Mouse (Mus musculus) intestine, embryonic 16.5 days (tissue): ENCODE measurements around the gene Hmox2. TPM values are rescaled to one million over a fixed set of nuclear protein-coding genes. Genes with fewer than 3 reads are reported as not detected.
"Not testable (repeated sequence)": the region's sequence is repeated elsewhere in the genome, so short reads cannot be mapped to it uniquely, and the experiment has no call there.

Source experiments
- ATAC-seq: fragments of 200-750 bp; cut with Nextera tagmentation; 2 replicates; pipeline ENCODE4 v1.8.0; 2017; ENCODE audit warnings: moderate TSS enrichment, moderate library complexity
- H3K27ac ChIP-seq: fragments of 300-500 bp; sonication (generic); 2 replicates; pipeline ENCODE4 v1.5.1; 2014; ENCODE audit warnings: mild to moderate bottlenecking, low read length
- H3K27me3 ChIP-seq: fragments of 300-500 bp; sonication (generic); replicated peaks from 2 replicates; pipeline ENCODE4 v1.6.1; 2014; ENCODE audit warnings: low read length, control low read depth, mixed read lengths; ENCODE audit not compliant: control insufficient read depth, insufficient read depth
- H3K36me3 ChIP-seq: fragments of 300-500 bp; sonication (generic); 2 replicates; pipeline ENCODE4 v1.6.1; 2014; ENCODE audit warnings: low read length, control low read depth; ENCODE audit not compliant: control insufficient read depth, insufficient read depth
- H3K4me1 ChIP-seq: fragments of 300-500 bp; sonication (generic); 2 replicates; pipeline ENCODE4 v1.6.1; 2014; ENCODE audit warnings: low read length, control low read depth, mixed read lengths; ENCODE audit not compliant: control insufficient read depth, insufficient read depth
- H3K4me2 ChIP-seq: fragments of 300-500 bp; sonication (generic); 2 replicates; pipeline ENCODE4 v1.6.1; 2014; ENCODE audit warnings: low read depth, low read length, control low read depth
- H3K4me3 ChIP-seq: fragments of 300-500 bp; sonication (generic); 2 replicates; pipeline ENCODE4 v1.5.1; 2014; ENCODE audit warnings: mild to moderate bottlenecking, low read length
- H3K9ac ChIP-seq: fragments of 300-500 bp; sonication (generic); 2 replicates; pipeline ENCODE4 v1.6.1; 2014; ENCODE audit warnings: low read depth, low read length
- H3K9me3 ChIP-seq: fragments of 300-500 bp; sonication (generic); 2 replicates; pipeline ENCODE4 v1.6.1; 2016; ENCODE audit warnings: low read length, control low read depth; ENCODE audit not compliant: control insufficient read depth
- WGBS: fragments of 180-500 bp; shearing (Covaris S2); extraction: QIAGEN DNeasy Blood & Tissue Kit; methylation state at CpG from one replicate; pipeline ENCODE4 v1.1.7; 2014; 5-methylcytosine and 5-hydroxymethylcytosine counted together
- polyA plus RNA-seq: library from polyadenylated mRNA; unstranded; fragments of >200 nt; fragmentation: Nextera tagmentation; extraction: Ambion mirVana; gene quantifications from 2 replicates; pipeline ENCODE4 v1.2.1, GENCODE M21; 2015

Hmox2 gene
- polyA plus RNA-seq, 1 experiment from 2014 or later: 88.7 TPM

DNA sequence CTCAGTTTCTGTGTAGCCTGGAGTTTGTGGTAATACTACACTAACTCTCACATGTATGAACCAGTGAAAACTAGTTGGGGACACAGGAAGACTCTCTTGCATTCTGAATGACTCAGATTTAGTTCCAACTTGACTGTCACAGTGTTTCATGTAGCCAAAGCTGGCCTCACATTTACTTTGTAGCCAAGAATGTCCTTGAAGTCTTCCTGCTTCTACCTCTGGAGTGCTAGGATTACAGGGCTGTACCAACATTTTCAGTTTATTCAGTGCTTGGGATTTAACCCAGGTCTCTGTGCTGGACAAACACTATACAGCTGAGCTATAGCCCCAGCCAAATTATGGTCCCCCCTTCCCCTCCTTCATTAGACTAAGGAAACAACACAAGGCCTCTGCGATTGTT, 16.0 kb downstream of the Hmox2 start:
- no peak overlapping the region for H3K9ac ChIP-seq
- no peaks in the 10 kb centered on the region for H3K4me1 ChIP-seq
- 97% methylated on average over 1 of the region's 1 CpGs for WGBS
- H3K4me3 ChIP-seq: no peak overlapping the region
- H3K36me3 ChIP-seq: no peaks in the 10 kb centered on the region; the same call in 1 of the 2 replicates
- no peak overlapping the region for H3K4me2 ChIP-seq
- 0 out of 2 replicates have a peak, but pooled peaks cover 4% of the 10 kb centered on the region for H3K9me3 ChIP-seq
- H3K27ac ChIP-seq: no peak overlapping the region
- ATAC-seq: no peak
- no peaks in the 10 kb centered on the region for H3K27me3 ChIP-seq

DNA sequence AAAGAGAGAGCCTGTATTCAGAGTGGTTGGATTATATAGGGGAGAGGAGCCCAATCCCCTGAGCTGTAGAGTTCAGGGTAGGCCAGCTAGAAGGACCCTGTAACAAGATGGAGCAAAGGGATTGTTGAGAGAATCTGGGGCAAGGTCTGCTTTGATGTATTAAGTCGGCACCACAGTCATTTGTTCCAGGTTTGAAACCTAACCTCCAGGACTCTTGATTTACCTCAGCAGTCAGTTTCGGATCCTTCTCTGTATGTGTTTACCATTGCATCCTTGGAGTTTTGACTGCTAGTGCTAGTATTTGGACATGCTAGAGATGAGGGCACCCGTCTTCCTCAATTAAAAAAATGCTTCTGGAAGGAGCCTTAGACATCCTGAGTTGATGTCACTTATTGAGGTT, 26.0 kb downstream of the Hmox2 start:
- no peaks in the 10 kb centered on the region for H3K27me3 ChIP-seq
- H3K36me3 ChIP-seq: peaks cover 2% of the 10 kb centered on the region; the same call in 1 of the 2 replicates
- H3K4me2 ChIP-seq: no peak overlapping the region
- no peak overlapping the region for H3K9ac ChIP-seq
- no peak for ATAC-seq
- no peaks in the 10 kb centered on the region for H3K9me3 ChIP-seq
- H3K4me3 ChIP-seq: no peak overlapping the region
- peaks cover 3% of the 10 kb centered on the region; the same call in 1 of the 2 replicates for H3K4me1 ChIP-seq
- WGBS: 95% methylated on average over 3 of the region's 3 CpGs
- H3K27ac ChIP-seq: no peak overlapping the region

DNA sequence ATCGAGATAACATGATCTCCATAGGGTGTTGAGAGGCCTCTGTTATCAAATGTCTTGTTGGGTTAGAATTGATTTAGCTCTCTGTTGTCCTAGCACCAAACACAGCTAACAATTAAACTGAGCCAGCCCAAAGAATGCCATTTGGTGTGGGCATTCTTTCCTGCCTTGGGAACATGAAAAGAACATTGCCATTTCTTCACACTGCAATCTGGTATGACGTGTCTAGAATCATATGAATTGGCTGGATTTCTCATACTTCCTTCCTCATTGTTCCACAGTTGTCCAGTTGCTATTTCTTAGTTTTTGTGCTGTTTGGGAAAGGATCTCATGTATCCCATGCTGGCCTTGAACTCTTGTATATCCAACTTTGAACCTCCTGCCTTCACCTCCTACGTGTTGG, 27.9 kb downstream of the Hmox2 start:
- Histone ChIP-seq H3K27me3 (no peaks in the 10 kb centered on the region), H3K4me2 (no peak overlapping the region), H3K9me3 (no peaks in the 10 kb centered on the region), H3K9ac (no peak overlapping the region), H3K27ac (no peak overlapping the region), H3K36me3 (peaks cover 2% of the 10 kb centered on the region; the same call in 1 of the 2 replicates), H3K4me3 (no peak overlapping the region), H3K4me1 (peaks cover 3% of the 10 kb centered on the region; the same call in 1 of the 2 replicates)
- WGBS: 78% methylated on average over 3 of the region's 3 CpGs
- ATAC-seq: no peak

DNA sequence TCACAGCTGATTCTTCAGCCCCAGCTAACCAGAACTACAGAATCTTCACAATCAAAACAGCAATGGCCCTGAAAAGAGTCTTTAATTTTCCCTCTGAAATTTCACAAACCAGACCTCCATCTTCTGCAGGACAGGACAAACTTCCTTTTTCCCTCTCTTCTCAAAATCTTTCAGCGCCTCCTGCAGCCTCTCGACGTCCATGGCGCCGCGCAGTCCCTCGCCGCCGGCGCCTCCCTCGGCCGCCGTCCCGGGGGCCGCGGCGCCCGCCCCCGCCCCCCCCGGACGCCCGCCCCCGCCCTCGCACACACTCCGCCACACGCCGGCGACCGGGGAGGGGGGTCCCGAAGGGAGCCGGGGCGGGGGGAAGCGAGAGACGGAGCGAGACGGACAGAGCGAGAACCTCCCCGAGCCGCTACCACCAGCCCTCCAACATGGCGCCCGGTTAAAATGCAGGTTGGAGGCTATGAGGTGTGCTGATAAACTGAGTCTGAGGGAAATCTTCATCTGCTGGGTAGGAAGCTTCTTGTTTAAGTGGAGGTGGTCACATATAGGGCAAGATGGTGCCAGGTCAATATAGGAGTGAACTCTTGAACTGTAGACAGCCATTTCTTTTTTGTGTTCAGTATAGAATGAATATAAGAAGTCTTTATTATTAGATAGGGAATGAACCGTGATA, 30.6 kb downstream of the Hmox2 start:
- H3K4me3 ChIP-seq: peak overlapping the region; percentile 45
- WGBS: 3% methylated on average over 27 of the region's 42 CpGs
- peak overlapping the region; percentile 63 for H3K27ac ChIP-seq
- H3K4me1 ChIP-seq, H3K9me3 ChIP-seq, H3K27me3 ChIP-seq, H3K36me3 ChIP-seq: not testable (repeated sequence)
- H3K9ac ChIP-seq: peak overlapping the region; percentile 63
- peak; percentile 88 for ATAC-seq
- peak overlapping the region; percentile 44 for H3K4me2 ChIP-seq

DNA sequence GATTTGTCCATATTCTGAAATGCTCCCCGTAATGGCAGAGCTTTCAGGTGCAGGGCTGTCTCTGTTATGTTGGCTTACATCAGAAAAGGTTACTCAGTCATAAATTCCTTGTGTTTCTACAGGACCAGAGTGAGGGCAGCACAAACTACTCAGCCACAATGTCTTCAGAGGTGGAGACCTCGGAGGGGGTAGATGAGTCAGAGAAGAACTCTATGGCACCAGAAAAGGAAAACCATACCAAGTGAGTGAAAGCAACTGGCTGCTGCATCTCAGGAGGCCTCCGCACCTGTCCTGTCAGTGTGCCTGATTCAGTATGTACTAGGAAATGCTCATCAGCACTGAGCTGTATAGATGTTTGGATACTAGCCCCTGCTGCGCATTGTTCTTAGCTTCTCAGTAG, 36.3 kb downstream of the Hmox2 start:
- H3K4me1 ChIP-seq: no peaks in the 10 kb centered on the region
- peaks cover 16% of the 10 kb centered on the region for H3K36me3 ChIP-seq
- no peaks in the 10 kb centered on the region for H3K9me3 ChIP-seq
- H3K4me2 ChIP-seq: no peak overlapping the region
- no peak overlapping the region for H3K9ac ChIP-seq
- no peak overlapping the region for H3K4me3 ChIP-seq
- no peak for ATAC-seq
- no peaks in the 10 kb centered on the region for H3K27me3 ChIP-seq
- H3K27ac ChIP-seq: no peak overlapping the region
- 90% methylated on average over 4 of the region's 4 CpGs for WGBS

DNA sequence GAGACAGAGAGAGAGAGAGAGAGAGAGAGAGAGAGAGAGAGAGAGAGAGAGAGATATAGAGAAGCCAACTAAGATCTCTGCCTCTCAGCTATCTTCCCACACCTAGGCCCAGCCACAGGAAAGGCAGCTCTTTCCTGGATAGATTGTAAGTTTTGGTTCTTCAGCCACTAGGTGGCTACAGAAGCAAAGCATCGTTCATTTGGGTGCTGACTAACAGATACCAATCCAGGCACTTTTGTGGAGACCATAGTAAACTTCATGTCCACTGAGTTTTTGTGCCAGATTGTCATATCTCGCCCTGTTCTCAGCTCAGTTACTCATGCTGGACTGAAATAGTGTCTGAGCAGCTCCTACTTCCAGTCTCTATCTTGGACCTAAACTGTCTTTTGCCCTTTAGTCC, 37.1 kb downstream of the Hmox2 start:
- Histone ChIP-seq H3K9me3 (no peaks in the 10 kb centered on the region), H3K9ac (no peak overlapping the region), H3K36me3 (peaks cover 22% of the 10 kb centered on the region), H3K4me2 (no peak overlapping the region), H3K4me3 (no peak overlapping the region), H3K27me3 (no peaks in the 10 kb centered on the region), H3K4me1 (no peaks in the 10 kb centered on the region), H3K27ac (0 out of 2 replicates have a peak overlapping the region, but pooled peaks have one; percentile 0)
- ATAC-seq: peak; percentile 74
- 48% methylated on average over 2 of the region's 2 CpGs for WGBS

DNA sequence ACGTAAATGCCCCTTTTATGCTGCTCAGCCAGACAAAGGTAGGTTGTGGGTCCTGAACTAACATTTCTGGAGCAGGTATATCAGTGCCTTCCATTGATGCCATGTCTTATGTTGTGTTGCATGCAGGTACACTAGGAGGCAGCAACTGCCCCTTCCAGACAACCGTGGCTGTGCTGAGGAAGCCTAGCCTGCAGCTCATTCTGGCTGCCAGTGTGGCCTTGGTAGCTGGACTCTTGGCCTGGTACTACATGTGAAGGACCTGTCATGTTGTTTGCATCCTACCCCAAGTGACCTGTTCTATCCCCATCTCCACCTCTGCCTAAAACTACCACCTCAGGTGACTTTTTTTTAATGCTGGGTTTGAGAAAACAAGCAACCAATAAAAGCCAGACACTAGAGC, 39.7 kb downstream of the Hmox2 start:
- 80% methylated on average over 2 of the region's 2 CpGs for WGBS
- ATAC-seq: no peak
- Histone ChIP-seq H3K27ac (no peak overlapping the region), H3K9ac (no peak overlapping the region), H3K4me1 (no peaks in the 10 kb centered on the region), H3K36me3 (peaks cover 35% of the 10 kb centered on the region), H3K4me3 (no peak overlapping the region), H3K4me2 (no peak overlapping the region), H3K9me3 (no peaks in the 10 kb centered on the region), H3K27me3 (no peaks in the 10 kb centered on the region)

DNA sequence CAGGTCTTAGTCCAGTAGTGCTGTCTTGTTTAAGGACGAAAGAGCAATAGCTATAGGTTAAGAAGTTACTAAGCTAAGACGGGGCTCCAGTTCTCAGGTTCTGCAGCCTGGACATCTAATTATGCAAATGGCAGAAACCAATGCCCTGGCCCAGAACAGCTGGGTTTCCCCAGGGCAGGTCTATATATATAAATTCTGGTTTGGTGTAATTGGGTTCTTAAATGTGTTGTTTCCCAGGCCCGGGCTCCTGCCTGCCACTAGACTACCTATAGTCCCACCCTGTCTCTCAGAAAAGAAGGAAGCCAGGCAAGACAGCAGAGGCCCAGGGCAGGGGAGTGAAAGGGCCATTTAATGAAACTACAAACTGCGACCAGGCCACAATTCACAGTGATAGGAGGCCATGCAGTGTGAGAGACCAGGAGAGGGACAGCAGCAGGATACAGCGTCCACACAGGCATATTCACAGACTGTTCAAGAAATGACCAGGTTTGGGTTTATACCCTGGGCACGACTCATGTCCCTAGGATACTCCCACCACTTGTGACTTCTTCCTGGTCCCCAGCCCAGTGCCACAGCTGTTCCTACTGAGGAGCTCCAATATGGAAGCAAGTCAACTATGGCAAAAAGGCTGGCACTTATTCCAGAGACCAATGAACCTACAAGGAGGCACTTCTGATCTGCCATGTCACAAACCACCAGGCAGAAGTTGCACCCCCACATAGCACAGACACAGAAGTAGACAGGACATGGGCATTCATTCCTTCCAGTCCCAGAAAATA, 41.0 kb downstream of the Hmox2 start:
- no peaks in the 10 kb centered on the region for H3K27me3 ChIP-seq
- no peaks in the 10 kb centered on the region for H3K4me1 ChIP-seq
- 85% methylated on average over 6 of the region's 6 CpGs for WGBS
- H3K9ac ChIP-seq: no peak overlapping the region
- H3K4me3 ChIP-seq: no peak overlapping the region
- no peaks in the 10 kb centered on the region for H3K9me3 ChIP-seq
- peaks cover 35% of the 10 kb centered on the region for H3K36me3 ChIP-seq
- H3K27ac ChIP-seq: no peak overlapping the region
- no peak overlapping the region for H3K4me2 ChIP-seq
- no peak for ATAC-seq

DNA sequence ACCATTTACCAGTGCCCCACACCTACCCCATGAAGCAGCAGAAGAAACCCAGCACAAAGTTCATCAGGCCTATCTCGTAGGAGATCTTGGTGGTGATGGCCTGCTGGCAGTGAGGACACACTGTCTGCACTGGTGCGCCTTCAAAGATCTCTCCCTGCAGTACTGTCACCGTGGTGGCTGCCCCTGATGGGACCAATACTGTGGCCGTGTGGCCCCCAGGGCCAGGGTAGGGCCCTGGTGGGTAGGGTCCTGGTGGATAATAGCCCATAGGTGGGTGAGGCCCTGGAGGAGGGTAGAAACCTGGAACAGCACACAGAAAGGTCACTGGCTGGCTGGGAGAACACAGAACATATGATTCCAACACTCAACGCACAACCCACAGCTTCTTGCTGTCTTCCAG, 42.6 kb downstream of the Hmox2 start:
- WGBS: 92% methylated on average over 5 of the region's 5 CpGs
- Histone ChIP-seq H3K36me3 (peaks cover 35% of the 10 kb centered on the region), H3K4me2 (no peak overlapping the region), H3K27ac (no peak overlapping the region), H3K4me1 (peaks cover 8% of the 10 kb centered on the region), H3K9me3 (no peaks in the 10 kb centered on the region), H3K27me3 (no peaks in the 10 kb centered on the region), H3K9ac (no peak overlapping the region), H3K4me3 (no peak overlapping the region)
- ATAC-seq: no peak
